Mouse (Mus musculus) embryonic facial prominence, embryonic 15.5 days (tissue): ENCODE measurements around the gene Npm1. TPM values are rescaled to one million over a fixed set of nuclear protein-coding genes. Genes with fewer than 3 reads are reported as not detected.

Experiments
- ATAC-seq: fragments of 200-750 bp; cut with Nextera tagmentation; 2 replicates; pipeline ENCODE4 v1.8.0; 2017; ENCODE audit warnings: low read depth, moderate TSS enrichment; ENCODE audit not compliant: insufficient number of reproducible peaks, low FRiP score, low TSS enrichment
- H3K27ac ChIP-seq: fragments of 300-500 bp; sonication (generic); replicated peaks from 2 replicates; pipeline ENCODE4 v1.5.1; 2015; ENCODE audit warnings: mild to moderate bottlenecking, inconsistent platforms
- H3K27me3 ChIP-seq: fragments of 300-500 bp; sonication (generic); 2 replicates; pipeline ENCODE4 v1.6.1; 2015; ENCODE audit warnings: inconsistent platforms
- H3K36me3 ChIP-seq: fragments of 300-500 bp; sonication (generic); 2 replicates; pipeline ENCODE4 v1.6.1; 2015; ENCODE audit warnings: mild to moderate bottlenecking, inconsistent platforms
- H3K4me1 ChIP-seq: fragments of 300-500 bp; sonication (generic); 2 replicates; pipeline ENCODE4 v1.6.1; 2015; ENCODE audit warnings: inconsistent platforms
- H3K4me2 ChIP-seq: fragments of 300-500 bp; sonication (generic); replicated peaks from 2 replicates; pipeline ENCODE4 v1.6.1; 2015; ENCODE audit warnings: mild to moderate bottlenecking, inconsistent platforms
- H3K4me3 ChIP-seq: fragments of 300-500 bp; sonication (generic); replicated peaks from 2 replicates; pipeline ENCODE4 v1.5.1; 2015; ENCODE audit warnings: mild to moderate bottlenecking, inconsistent platforms
- H3K9ac ChIP-seq: fragments of 300-500 bp; sonication (generic); 2 replicates; pipeline ENCODE4 v1.6.1; 2015; ENCODE audit warnings: inconsistent platforms
- H3K9me3 ChIP-seq: fragments of 300-500 bp; sonication (generic); replicated peaks from 2 replicates; pipeline ENCODE4 v1.6.1; 2016; ENCODE audit warnings: inconsistent platforms
- WGBS: fragments of 180-500 bp; shearing (Covaris S2); methylation state at CpG from one replicate; pipeline ENCODE4 v1.1.7; 2015; 5-methylcytosine and 5-hydroxymethylcytosine counted together
- polyA plus RNA-seq: library from polyadenylated mRNA; unstranded; fragments of >200 nt; fragmentation: Nextera tagmentation; extraction: Ambion mirVana; gene quantifications from 2 replicates; pipeline ENCODE4 v1.2.1, GENCODE M21; 2015

Gene Npm1
- 769 and 852 TPM in 2 replicates for polyA plus RNA-seq

- Histone ChIP-seq H3K4me3 (peak within 1 kb of the TSS; percentile 99), H3K27me3 (no peaks in the 10 kb centered on the region), H3K9ac (peak within 1 kb of the TSS; percentile 98), H3K36me3 (peaks cover 15% of the 10 kb centered on the region), H3K4me2 (peak within 1 kb of the TSS; percentile 73), H3K9me3 (no peaks in the 10 kb centered on the region), H3K27ac (peak within 1 kb of the TSS; percentile 97), H3K4me1 (peaks cover 14% of the 10 kb centered on the region)
- 3% methylated on average over 49 of the region's 49 CpGs for WGBS
- peak; percentile 98 for ATAC-seq
Measured at GRCm38 (mm10) chr11:33162998-33163506, at the start of gene Npm1. Gene Npm1, minus strand, starts transcription at chr11:33163206.

- no peak for ATAC-seq
- Histone ChIP-seq H3K4me3 (no peak overlapping the region), H3K27ac (no peak overlapping the region), H3K9me3 (no peaks in the 10 kb centered on the region), H3K4me2 (no peak overlapping the region), H3K9ac (no peak overlapping the region), H3K4me1 (peaks cover 18% of the 10 kb centered on the region), H3K36me3 (no peaks in the 10 kb centered on the region), H3K27me3 (peaks cover 64% of the 10 kb centered on the region)
- 87% methylated on average over 2 of the region's 2 CpGs for WGBS
Measured at GRCm38 (mm10) chr11:33207411-33207810, 44.4 kb upstream of the Npm1 start.

DNA sequence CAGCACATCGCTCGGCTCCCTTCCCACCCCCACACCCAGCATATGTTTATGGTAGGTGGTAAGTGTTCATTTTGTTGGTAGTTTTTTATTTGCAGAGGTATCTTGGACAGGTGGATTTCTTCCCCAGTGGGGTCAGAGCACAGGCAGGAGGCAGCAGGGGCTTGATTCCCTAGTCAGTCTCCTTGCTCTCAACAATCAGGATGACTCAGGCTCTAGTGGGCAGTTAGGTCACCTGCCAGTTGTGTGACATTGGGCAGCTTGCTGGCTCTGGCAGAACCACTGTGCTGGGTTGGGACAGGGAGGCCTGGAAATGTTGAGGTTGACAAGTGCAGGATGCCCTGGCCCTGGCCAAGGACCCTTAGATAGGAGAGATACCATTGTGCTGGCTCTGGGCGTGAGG lies 42.0 kb upstream of the Npm1 start:
- no peak overlapping the region for H3K4me2 ChIP-seq
- no peaks in the 10 kb centered on the region for H3K36me3 ChIP-seq
- H3K4me1 ChIP-seq, result peaks cover 41% of the 10 kb centered on the region
- H3K4me3 ChIP-seq, result no peak overlapping the region
- ATAC-seq, result no peak
- no peak overlapping the region for H3K27ac ChIP-seq
- H3K9me3 ChIP-seq, result no peaks in the 10 kb centered on the region
- peaks cover 88% of the 10 kb centered on the region for H3K27me3 ChIP-seq
- H3K9ac ChIP-seq, result no peak overlapping the region
- WGBS, result 12% methylated on average over 3 of the region's 3 CpGs

- peaks cover 41% of the 10 kb centered on the region for H3K4me1 ChIP-seq
- H3K36me3 ChIP-seq, result no peaks in the 10 kb centered on the region
- H3K9me3 ChIP-seq, result no peaks in the 10 kb centered on the region
- WGBS, result 2% methylated on average over 18 of the region's 18 CpGs
- no peak for ATAC-seq
- no peak overlapping the region for H3K9ac ChIP-seq
- no peak overlapping the region for H3K4me2 ChIP-seq
- H3K4me3 ChIP-seq, result peak overlapping the region; percentile 24
- H3K27ac ChIP-seq, result no peak overlapping the region
- H3K27me3 ChIP-seq, result peaks cover 93% of the 10 kb centered on the region
Measured at GRCm38 (mm10) chr11:33204329-33204705, 41.3 kb upstream of the Npm1 start.

- under 1% methylated on average over 81 of the region's 81 CpGs for WGBS
- peak; percentile 21; the same call in 1 of the 2 replicates for ATAC-seq
- Histone ChIP-seq H3K27ac (no peak within 1 kb of the TSS), H3K9me3 (no peaks in the 10 kb centered on the region), H3K4me2 (peak within 1 kb of the TSS; percentile 54), H3K36me3 (no peaks in the 10 kb centered on the region), H3K4me1 (peaks cover 41% of the 10 kb centered on the region), H3K4me3 (peak within 1 kb of the TSS; percentile 24), H3K9ac (no peak within 1 kb of the TSS), H3K27me3 (peaks cover 98% of the 10 kb centered on the region)
Measured at GRCm38 (mm10) chr11:33203383-33204328, 40.6 kb upstream of the Npm1 start, which contains the start of gene Tlx3. Gene Tlx3, minus strand, starts transcription at chr11:33203589.

GRCm38 (mm10) chr11:33202972-33203371 lies 40.0 kb upstream of the Npm1 start:
- Histone ChIP-seq H3K27me3 (peaks cover 98% of the 10 kb centered on the region), H3K27ac (no peak overlapping the region), H3K9me3 (no peaks in the 10 kb centered on the region), H3K9ac (no peak overlapping the region), H3K4me1 (peaks cover 41% of the 10 kb centered on the region), H3K4me2 (peak overlapping the region; percentile 54), H3K4me3 (peak overlapping the region; percentile 24), H3K36me3 (no peaks in the 10 kb centered on the region)
- WGBS, result under 1% methylated on average over 39 of the region's 47 CpGs
- ATAC-seq, result no peak; the same call in 1 of the 2 replicates

DNA sequence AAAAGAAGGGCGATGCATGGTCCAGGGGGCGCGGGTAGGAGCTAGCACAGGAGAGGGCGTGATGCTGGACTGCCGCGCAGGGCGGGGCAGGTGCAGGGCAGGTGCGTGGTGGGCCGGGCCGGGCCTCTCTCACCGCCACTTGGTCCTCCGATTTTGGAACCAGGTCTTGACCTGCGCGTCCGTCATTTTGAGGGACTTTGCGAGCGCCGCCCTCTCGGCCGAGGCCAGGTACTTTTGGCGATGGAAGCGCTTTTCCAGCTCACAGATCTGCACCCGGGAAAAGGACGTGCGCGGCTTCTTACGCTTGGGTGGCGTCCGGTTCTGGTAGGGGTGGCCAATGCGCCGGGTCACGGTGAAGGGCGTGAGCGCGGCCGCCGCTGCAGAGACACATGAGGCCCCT lies 39.3 kb upstream of the Npm1 start:
- 2% methylated on average over 37 of the region's 37 CpGs for WGBS
- Histone ChIP-seq H3K4me3 (peak overlapping the region; percentile 24), H3K27me3 (peaks cover 98% of the 10 kb centered on the region), H3K4me2 (0 out of 2 replicates have a peak overlapping the region, but pooled peaks have one; percentile 54), H3K36me3 (no peaks in the 10 kb centered on the region), H3K4me1 (peaks cover 41% of the 10 kb centered on the region), H3K9ac (no peak overlapping the region), H3K27ac (no peak overlapping the region), H3K9me3 (no peaks in the 10 kb centered on the region)
- ATAC-seq, result no peak

DNA sequence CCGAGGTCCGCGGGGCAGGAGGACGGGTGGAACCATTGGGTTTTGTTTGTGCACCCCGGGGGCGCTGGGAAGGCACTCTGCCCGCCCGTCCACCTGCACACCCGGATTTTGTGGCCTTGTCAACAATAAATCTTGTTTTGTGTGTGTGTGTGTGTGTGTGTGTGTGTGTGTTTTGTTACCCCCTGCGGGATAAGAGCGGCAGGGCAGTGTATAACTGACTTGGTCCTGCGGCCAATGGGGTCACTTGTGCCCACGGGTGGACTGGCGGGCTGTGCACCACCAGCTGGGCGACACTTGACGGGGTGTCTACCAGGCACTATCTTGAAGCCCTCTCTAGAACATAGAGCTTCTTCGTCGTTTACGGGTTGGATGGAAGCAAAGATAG lies 38.6 kb upstream of the Npm1 start:
- Histone ChIP-seq H3K27me3 (peaks cover 98% of the 10 kb centered on the region), H3K4me1 (peaks cover 43% of the 10 kb centered on the region), H3K4me3 (peak overlapping the region; percentile 36), H3K4me2 (peak overlapping the region; percentile 60), H3K9me3 (no peaks in the 10 kb centered on the region), H3K36me3 (no peaks in the 10 kb centered on the region), H3K9ac (no peak overlapping the region), H3K27ac (no peak overlapping the region)
- WGBS, result 2% methylated on average over 19 of the region's 19 CpGs
- ATAC-seq, result no peak

- ATAC-seq, result peak; percentile 55
- peak overlapping the region; percentile 36 for H3K4me3 ChIP-seq
- H3K4me2 ChIP-seq, result peak overlapping the region; percentile 60
- H3K36me3 ChIP-seq, result no peaks in the 10 kb centered on the region
- no peak overlapping the region for H3K9ac ChIP-seq
- H3K9me3 ChIP-seq, result no peaks in the 10 kb centered on the region
- H3K4me1 ChIP-seq, result peaks cover 48% of the 10 kb centered on the region
- no peak overlapping the region for H3K27ac ChIP-seq
- WGBS, result under 1% methylated on average over 72 of the region's 76 CpGs
- H3K27me3 ChIP-seq, result peaks cover 98% of the 10 kb centered on the region
Measured at GRCm38 (mm10) chr11:33200764-33201625, 38.0 kb upstream of the Npm1 start.

- Histone ChIP-seq H3K4me3 (peak overlapping the region; percentile 36), H3K27me3 (peaks cover 98% of the 10 kb centered on the region), H3K27ac (no peak overlapping the region), H3K36me3 (no peaks in the 10 kb centered on the region), H3K4me2 (peak overlapping the region; percentile 60), H3K9ac (no peak overlapping the region), H3K9me3 (no peaks in the 10 kb centered on the region), H3K4me1 (peaks cover 48% of the 10 kb centered on the region)
- ATAC-seq, result no peak
- WGBS, result under 1% methylated on average over 45 of the region's 45 CpGs
Measured at GRCm38 (mm10) chr11:33199906-33200763, 37.1 kb upstream of the Npm1 start.
